Mouse (Mus musculus) C2C12 (cell line): Measurements from ENCODE around the gene Abcf1. TPM values are rescaled to one million over a fixed set of nuclear protein-coding genes. Genes with fewer than 3 reads are reported as not detected.

Experiments
- H3K27me3 ChIP-seq: one replicate; pipeline ENCODE4 v1.6.1; 2011; ENCODE audit not compliant: control insufficient read depth, insufficient read depth, insufficient read length
- H3K36me3 ChIP-seq: one replicate; pipeline ENCODE4 v1.6.1; 2011; ENCODE audit not compliant: control insufficient read depth, insufficient read depth
- H3K4me3 ChIP-seq: one replicate; pipeline ENCODE4 v1.5.1; 2011; ENCODE audit warnings: mild to moderate bottlenecking, control low read depth; ENCODE audit not compliant: poor library complexity, insufficient read depth, severe bottlenecking
- H3K79me2 ChIP-seq: one replicate; pipeline ENCODE4 v1.6.1; 2011; ENCODE audit not compliant: control insufficient read depth, insufficient read depth
- H3K79me3 ChIP-seq: one replicate; pipeline ENCODE4 v1.6.1; 2011; ENCODE audit warnings: low read depth, control low read depth
- H3ac ChIP-seq: one replicate; pipeline ENCODE3; 2011; ENCODE audit warnings: low read depth; ENCODE audit not compliant: control insufficient read depth, insufficient read length
- CEBPB ChIP-seq: IDR thresholded peaks from one replicate; pipeline ENCODE4 v1.6.1; 2011; ENCODE audit warnings: low read depth, mild to moderate bottlenecking, control low read depth, moderate library complexity
- CTCF ChIP-seq: IDR thresholded peaks from one replicate; pipeline ENCODE4 v1.5.1; 2011; ENCODE audit not compliant: control insufficient read depth, insufficient read depth, insufficient read length
- FOSL1 ChIP-seq: IDR thresholded peaks from one replicate; pipeline ENCODE4 v1.8.0; 2011; ENCODE audit warnings: mild to moderate bottlenecking, low read length; ENCODE audit not compliant: poor library complexity, insufficient read depth, severe bottlenecking
- MAX ChIP-seq: IDR thresholded peaks from one replicate; pipeline ENCODE4 v1.6.1; 2011; ENCODE audit warnings: mild to moderate bottlenecking, control low read depth
- MYOD1 ChIP-seq: IDR thresholded peaks from one replicate; pipeline ENCODE4 v1.6.1; 2011; ENCODE audit warnings: low read depth; ENCODE audit not compliant: control insufficient read depth, insufficient read length
- MYOG ChIP-seq: IDR thresholded peaks from one replicate; pipeline ENCODE4 v1.6.1; 2011; ENCODE audit not compliant: control insufficient read depth, insufficient read length; ENCODE audit errors: extremely low read depth
- USF1 ChIP-seq: IDR thresholded peaks from one replicate; pipeline ENCODE4 v1.6.1; 2011; ENCODE audit warnings: low read depth, mild to moderate bottlenecking, control low read depth, moderate library complexity
- microRNA-seq: library from miRNA; unstranded; fragments of <30 nt; microRNA quantifications from one replicate; pipeline ENCODE4, GENCODE M21; 2019; ENCODE audit warnings: borderline microRNAs expressed
- polyA plus RNA-seq: library from polyadenylated mRNA; unstranded; fragments of >200 nt; fragmentation: generic; extraction: Trizol; gene quantifications from one replicate; pipeline ENCODE4 v1.2.1, GENCODE M21; 2012; ENCODE audit warnings: missing spikeins

Gene Abcf1
- polyA plus RNA-seq, 1 experiment, result 82.6 TPM

DNA sequence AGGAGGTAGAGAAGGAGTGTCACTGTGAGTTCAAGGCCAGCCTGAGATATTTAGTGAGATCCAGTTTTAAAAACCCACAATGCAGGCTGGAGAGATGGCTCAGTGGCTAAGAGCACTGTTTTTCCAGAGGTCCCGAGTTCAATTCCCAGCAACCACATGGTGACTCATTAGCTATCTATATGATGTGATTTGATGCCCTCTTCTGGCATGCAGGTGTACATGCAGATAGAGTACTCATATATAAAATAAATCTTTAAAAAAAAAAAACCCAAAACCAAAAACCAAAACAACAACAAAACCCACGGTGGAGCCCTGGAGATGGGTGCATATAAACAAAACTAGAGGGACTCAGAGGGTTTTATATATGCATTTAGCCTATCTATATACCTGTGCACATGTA lies 62.0 kb downstream of the Abcf1 start:
- no peak overlapping the region for H3K4me3 ChIP-seq
- peaks cover 33% of the 10 kb centered on the region for H3K79me2 ChIP-seq
- TF ChIP-seq FOSL1 (no peak), MYOD1 (no peak), MYOG (no peak), USF1 (no peak), MAX (no peak), CTCF (no peak), CEBPB (no peak)
- H3K27me3 ChIP-seq, result no peaks in the 10 kb centered on the region
- peaks cover 7% of the 10 kb centered on the region for H3K79me3 ChIP-seq
- peaks cover 36% of the 10 kb centered on the region for H3K36me3 ChIP-seq
- H3ac ChIP-seq, result no peak overlapping the region

Small RNA genes lying within 50 kb of the gene (microRNA-seq; reads per million reads assigned to microRNA genes)
- gene Mir1894 (not detected), gene Mir877 (72.7 reads per million, percentile 72 among the genes with 10 or more reads in this experiment)

Other genes starting within 250 kb of the Abcf1 start
- 55.2 TPM for gene Ier3, start 148.1 kb downstream of the Abcf1 start, polyA plus RNA-seq
- gene Flot1, start 146.5 kb downstream of the Abcf1 start, polyA plus RNA-seq, result 57.2 TPM
- 1,881 TPM for gene Tubb5, start 131.5 kb downstream of the Abcf1 start, polyA plus RNA-seq
- 16.6 TPM for gene Mdc1, start 128.2 kb downstream of the Abcf1 start, polyA plus RNA-seq
- 25.5 TPM for gene Nrm, start 108.4 kb downstream of the Abcf1 start, polyA plus RNA-seq
- 84.2 TPM for gene Ppp1r18, start 104.2 kb downstream of the Abcf1 start, polyA plus RNA-seq
- 42.4 TPM for gene Dhx16, start 89.9 kb downstream of the Abcf1 start, polyA plus RNA-seq
- gene 2310061I04Rik, start 72.3 kb downstream of the Abcf1 start, polyA plus RNA-seq, result 36.0 TPM
- gene Atat1, start 59.7 kb downstream of the Abcf1 start, polyA plus RNA-seq, result 13.1 TPM
- gene Mrps18b, start 53.4 kb downstream of the Abcf1 start, polyA plus RNA-seq, result 153 TPM
- gene Ppp1r10, start 53.3 kb downstream of the Abcf1 start, polyA plus RNA-seq, result 33.1 TPM
- gene Gnl1, start 10.1 kb upstream of the Abcf1 start, polyA plus RNA-seq, result 71.7 TPM
- gene Prr3, start 10.5 kb upstream of the Abcf1 start, polyA plus RNA-seq, result 13.7 TPM
- gene H2-T24, start 50.8 kb upstream of the Abcf1 start, polyA plus RNA-seq, result 0.16 TPM
- 7.0 TPM for gene H2-T23, start 63.1 kb upstream of the Abcf1 start, polyA plus RNA-seq
- 21.7 TPM for gene H2-T22, start 73.0 kb upstream of the Abcf1 start, polyA plus RNA-seq
- gene Gm6034, start 73.2 kb upstream of the Abcf1 start, polyA plus RNA-seq, result not detected
- gene Gm11127, start 88.6 kb upstream of the Abcf1 start, polyA plus RNA-seq, result 0.18 TPM
- gene Gm19684, start 151.9 kb upstream of the Abcf1 start, polyA plus RNA-seq, result not detected
- gene Gm7030, start 159.7 kb upstream of the Abcf1 start, polyA plus RNA-seq, result not detected
- gene Gm8909, start 198.8 kb upstream of the Abcf1 start, polyA plus RNA-seq, result not detected
- gene H2-T3, start 220.5 kb upstream of the Abcf1 start, polyA plus RNA-seq, result not detected